Mouse (Mus musculus) c-Kit-positive CD71-positive TER-119-positive erythroid progenitor cells, embryonic 14.5 days (primary cell): ENCODE data around the gene Mapk8ip3.

ENCODE experiments used
- DNase-seq: peaks from one replicate; pipeline ENCODE4 v3.0.0-alpha.2; 2013; ENCODE audit warnings: low spot score

The Mapk8ip3 gene

DNA sequence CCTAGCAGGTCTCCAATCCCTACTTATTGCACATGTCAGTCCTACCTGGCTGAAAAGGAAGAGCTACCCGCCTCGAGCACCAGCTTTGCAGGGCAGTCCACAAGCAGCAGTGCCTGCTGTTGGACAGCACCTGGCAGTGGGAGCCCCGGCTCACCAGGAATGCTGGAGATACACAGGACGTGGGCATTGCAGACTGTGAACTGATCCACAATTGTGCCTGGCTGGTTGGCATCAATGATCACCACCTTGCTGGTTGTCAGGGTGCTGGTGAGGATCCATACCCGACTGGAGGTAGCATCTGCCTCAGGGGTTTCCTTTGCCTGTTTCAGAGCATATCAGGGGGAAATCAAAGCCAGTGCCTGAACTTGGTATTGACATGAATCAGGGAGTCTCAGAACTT lies 34.7 kb downstream of the Mapk8ip3 start:
- no peak for DNase-seq

DNA sequence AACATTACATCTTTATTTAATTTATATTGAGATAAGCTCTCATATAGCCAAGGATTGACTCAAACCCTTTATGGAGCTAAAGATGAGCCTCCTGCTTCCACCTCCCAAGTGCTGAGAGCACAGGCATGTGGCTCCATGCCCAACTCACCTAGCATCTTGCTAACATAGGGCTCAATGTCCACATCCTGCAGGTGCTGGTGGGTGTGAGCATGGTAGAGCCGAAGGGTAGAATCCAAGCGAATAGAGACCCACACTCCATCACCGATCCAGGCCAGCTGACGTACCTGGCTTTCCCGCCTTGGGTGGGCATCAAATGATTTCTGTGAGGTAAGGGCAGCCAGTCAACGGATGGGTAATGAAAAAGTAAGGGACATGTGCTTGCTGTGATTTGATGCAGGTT lies 36.8 kb downstream of the Mapk8ip3 start:
- DNase-seq: no peak

DNA sequence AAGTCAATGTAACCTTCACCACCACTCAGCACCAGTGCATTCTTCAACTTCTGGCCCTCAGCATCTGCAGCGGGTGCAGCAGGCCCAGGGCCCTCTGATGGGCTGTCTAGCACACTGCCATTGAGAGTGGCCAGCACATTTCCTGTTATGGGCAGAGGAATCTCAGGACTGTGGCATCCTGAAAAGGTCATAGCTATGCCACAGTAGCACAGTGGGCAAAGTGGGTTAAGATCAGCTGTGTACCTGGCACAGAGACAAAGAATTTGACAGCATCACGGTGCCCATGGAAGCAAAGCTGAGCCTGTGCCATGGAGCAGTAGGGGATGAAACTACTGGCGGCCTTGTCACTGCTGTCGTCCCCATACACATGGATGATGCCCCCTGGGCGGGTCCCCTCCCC lies 37.6 kb downstream of the Mapk8ip3 start:
- DNase-seq: no peak

DNA sequence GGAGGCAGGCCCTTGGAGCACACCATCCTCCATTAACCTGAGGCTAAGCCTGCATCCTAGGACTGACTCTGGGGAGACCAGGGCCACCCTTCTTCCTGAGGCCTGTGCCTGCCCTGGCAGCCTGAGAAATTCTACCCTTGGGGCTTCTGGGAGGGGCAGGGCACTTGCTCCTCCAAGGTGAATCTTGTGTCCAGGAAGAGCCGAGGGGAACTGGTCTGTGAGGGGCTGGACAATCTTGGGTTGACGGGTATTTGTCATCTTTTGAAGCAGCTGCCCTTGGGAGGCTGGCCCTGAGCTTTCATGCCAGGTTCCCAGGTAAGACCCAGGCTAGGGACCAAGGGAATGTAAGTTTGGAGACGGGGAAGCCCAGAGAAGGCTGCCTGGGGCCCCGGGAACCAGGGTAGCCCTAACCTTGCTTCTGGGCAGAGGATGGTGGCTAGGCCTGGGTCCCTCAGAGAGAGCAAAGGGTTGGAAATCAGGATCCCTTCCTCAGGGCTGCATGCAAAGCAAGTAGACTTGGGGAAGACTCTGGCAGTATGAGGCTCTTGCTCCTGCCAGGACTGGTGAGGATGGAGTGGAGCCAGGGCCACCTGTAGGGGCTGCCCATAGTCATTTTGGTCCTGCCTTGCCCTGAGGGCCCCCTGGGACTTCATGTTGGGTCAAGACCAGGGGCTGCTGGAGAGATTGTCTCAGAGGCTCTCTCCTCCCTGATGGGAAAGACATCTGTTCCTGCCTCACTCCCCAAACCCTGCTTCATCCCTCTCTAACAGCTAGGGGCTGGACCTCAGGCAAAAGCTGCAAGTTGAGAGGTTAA lies 38.5 kb downstream of the Mapk8ip3 start:
- DNase-seq: no peak

DNA sequence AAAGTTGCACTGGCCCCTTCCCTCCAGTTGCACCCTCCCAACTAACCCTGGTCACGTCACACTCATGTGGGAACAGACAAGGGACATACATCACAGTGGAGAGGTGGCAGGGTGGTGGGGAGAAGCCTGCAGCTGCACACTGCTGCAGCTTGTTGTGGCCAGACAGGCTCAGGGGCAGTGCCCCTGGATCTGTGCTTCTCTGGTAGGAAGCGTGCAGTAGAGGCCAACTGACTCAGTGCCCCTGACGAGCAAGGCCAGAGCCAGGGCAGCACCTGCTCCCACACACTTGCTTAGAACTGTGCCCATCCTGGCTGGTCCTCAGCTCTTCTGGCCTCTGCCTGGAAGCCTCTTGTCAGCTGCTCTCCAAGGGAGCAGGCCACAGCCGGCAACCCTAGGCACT lies 39.2 kb downstream of the Mapk8ip3 start:
- DNase-seq: no peak

DNA sequence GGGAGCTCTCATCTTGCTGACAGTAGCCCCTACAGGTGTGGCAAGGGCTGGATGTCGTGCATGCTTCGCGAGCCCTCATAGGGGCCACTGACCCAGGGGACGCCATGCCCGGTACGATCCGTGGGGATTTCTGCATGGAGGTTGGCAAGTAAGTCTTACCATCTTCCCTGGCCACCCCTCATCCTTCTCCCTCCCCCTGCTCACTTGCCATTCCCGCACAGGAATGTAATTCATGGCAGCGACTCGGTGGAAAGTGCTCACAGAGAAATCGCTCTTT lies 39.8 kb downstream of the Mapk8ip3 start:
- DNase-seq: no peak

DNA sequence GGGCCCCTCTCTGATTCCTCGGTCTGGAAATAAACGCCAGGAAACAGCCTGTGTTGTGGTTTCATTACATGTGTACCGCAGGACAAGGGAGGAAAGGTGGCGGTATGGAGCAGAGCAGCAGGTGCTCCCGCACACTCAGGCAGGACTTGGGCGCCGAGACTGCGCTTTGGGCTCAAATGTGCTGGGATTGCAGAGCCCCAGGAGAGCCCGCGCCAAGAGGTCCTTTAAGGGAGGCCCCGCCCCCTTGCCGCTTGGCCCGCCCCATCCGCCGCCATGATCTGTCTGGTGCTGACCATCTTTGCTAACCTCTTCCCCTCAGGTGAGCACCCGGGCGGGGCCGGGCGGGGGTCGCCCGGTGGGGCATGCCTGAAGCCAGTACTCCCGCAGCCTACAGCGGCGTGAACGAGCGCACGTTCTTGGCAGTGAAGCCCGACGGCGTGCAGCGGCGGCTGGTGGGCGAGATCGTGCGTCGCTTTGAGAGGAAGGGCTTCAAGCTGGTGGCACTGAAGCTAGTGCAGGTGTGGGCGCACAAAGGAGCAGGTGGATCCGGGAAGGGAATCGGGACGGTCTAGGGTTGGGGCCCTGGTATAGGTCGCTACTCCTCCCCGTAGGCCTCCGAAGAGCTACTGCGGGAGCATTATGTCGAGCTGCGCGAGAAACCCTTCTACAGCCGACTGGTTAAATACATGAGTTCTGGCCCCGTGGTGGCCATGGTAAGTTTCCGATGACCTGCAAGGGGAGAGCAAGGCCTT lies 40.4 kb downstream of the Mapk8ip3 start, which contains the start of gene Nme3:
TSS of gene Nme3 (plus strand) at position 260 of the 752 bp plus-strand sequence.
- DNase-seq: peak; percentile 79

DNA sequence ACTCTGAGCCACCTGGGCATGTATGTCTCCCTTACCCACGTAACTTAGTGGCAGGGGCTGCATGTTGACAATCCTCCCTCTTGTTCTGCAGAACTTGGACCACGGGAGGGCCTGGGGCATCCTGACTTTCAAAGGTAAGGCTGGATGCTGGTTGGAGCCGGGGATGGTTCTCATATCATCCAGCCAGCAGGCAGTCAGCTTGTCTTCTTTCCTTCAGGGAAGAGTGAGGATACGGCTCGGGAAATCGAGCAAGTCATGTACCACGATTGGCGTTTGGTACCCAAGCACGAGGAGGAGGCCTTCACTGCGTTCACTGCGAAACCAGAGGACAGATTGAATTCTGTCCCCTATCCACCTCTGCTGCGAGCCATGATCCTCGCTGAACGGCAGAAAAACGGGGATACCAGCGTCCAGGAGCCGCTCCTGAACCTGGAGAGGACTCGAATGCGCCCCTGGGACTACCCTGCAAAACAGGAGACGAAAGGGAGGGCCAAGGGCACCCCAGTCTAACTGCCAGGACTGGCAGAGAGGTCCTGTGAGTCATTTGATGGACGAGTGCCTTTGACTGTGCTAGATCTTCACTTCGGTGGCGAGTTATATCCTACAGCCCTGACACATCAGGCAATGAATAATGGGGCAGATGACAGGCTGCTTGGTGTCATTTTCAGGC lies 41.1 kb downstream of the Mapk8ip3 start:
- DNase-seq: peak; percentile 33

DNA sequence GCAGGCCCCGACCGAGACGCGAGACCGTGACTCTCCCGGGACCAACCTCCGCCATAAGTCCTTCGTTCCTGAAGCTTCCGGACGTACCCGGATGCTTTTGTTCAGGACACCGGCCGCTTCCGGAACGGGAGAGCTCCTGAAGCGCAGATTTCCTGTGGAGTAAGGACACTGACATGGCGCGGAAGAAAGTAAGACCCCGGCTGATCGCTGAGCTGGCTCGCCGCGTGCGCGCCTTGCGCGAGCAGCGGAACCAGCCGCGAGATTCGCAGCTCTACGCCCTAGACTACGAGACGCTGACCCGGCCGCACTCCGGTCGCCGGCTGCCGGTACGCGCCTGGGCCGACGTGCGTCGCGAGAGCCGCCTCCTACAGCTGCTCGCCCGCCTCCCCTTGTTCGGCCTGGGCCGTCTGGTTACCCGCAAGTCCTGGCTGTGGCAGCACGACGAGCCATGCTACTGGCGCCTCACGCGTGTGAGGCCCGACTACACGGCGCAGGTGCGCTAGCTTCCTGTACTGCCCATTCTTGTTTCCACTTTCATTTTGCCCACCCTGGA lies 41.7 kb downstream of the Mapk8ip3 start, which contains the start of the genes Eme2 and Mrps34:
TSS of gene Eme2 (minus strand) at position 93 of the 553 bp plus-strand sequence.
TSS of gene Mrps34 (plus strand) at position 122 of the 553 bp plus-strand sequence.
- peak; percentile 78 for DNase-seq

DNA sequence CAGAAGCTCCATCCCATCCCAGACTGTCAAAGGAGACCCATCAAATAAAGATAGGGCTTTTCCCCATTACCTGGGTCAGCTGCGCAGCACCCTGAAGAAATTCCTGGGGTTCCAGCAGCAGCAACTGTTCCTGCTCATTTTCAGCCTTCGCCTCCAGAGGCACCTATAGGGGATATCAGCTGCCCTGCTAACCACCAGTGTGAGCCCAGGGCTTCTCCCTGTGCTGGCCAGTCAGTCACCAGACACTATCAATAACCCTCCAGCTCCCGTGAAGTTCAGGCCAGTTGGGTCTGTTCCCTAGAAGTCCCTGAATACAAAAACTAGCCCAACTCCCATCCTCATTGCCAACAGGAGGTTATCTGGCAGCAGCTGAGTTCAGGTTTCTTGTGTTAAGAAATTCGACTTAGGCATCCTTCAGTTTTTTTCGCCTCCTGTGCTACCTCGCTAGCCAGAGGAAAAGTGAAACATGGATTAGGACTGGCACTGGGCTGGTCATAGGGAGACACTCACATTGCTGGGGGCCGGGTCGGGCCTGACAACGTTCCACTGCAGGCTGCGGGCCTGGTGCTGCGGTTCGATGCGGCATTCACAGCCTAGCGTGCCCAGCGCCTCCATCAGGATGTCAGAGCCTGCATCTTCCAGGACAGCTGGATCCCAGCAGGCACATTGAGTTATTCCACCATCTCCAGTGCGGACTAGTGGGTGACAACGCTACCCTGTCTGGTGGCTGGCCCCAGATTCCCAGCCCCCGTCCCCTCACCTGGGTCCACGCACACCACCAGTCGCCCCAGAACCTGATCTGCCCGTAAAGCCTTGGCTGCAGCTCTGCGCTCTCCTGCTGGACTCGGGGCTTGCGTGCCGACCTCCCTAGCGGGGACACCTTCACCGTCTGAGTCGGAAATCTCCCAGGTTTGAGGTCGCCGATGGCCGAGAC lies 42.4 kb downstream of the Mapk8ip3 start:
- DNase-seq: peak; percentile 43

DNA sequence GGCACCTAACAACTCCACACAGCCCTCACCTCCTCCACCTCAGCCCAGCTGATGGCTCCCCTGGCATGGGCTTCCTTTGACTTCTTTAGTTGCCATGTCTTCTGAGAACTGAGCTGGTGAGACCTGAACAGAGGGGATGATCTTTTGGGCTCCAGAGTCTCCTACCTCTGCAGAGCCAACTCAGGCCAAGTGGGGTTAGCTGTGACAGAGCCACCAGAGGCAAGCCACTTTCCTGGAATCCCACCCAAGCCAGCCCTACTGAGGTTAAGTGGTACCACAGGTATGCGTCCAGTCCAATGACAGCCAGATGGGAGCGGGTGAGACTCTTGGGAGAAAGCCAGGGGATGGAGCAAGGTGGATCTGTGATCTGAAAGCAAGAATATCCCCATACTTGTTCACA lies 43.5 kb downstream of the Mapk8ip3 start:
- no peak for DNase-seq

DNA sequence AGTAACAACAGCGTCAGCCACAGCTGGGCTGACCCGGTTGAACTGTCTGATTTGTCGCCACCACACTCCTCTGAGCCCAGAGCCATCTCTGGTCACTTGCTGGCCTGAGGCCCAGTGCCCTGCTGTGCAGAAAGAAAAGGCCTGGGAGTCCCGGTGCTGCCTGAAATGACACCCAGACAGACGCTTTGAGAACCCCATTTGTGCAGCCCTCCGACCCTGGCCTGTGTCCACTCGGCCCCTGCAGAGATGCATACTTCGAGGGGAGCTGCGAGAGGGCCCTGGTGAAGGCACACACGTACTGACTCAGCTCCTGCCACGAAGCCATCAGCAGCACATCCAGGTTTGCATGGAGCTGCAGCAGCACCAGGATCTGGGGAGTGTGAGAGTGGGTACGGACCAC lies 44.0 kb downstream of the Mapk8ip3 start:
- no peak for DNase-seq

DNA sequence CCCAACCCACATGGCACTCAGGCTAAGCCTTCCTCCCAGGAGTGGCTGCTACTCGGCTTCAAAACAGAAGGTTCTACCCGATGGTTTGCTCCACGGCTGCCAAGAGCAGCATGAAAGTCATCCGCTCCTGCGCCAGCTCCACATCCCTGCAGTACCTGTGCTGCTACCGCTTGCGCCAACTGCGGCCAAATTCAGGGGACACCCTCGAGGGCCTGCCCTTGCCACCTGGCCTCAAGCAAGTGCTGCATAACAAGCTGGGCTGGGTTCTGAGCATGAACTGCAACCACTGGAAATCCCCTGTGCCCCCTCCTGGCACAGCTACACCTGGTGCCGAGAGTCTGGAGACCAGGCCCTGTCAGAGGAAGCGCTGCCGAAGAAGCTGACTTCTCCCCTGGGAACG lies 45.5 kb downstream of the Mapk8ip3 start:
- DNase-seq: no peak

DNA sequence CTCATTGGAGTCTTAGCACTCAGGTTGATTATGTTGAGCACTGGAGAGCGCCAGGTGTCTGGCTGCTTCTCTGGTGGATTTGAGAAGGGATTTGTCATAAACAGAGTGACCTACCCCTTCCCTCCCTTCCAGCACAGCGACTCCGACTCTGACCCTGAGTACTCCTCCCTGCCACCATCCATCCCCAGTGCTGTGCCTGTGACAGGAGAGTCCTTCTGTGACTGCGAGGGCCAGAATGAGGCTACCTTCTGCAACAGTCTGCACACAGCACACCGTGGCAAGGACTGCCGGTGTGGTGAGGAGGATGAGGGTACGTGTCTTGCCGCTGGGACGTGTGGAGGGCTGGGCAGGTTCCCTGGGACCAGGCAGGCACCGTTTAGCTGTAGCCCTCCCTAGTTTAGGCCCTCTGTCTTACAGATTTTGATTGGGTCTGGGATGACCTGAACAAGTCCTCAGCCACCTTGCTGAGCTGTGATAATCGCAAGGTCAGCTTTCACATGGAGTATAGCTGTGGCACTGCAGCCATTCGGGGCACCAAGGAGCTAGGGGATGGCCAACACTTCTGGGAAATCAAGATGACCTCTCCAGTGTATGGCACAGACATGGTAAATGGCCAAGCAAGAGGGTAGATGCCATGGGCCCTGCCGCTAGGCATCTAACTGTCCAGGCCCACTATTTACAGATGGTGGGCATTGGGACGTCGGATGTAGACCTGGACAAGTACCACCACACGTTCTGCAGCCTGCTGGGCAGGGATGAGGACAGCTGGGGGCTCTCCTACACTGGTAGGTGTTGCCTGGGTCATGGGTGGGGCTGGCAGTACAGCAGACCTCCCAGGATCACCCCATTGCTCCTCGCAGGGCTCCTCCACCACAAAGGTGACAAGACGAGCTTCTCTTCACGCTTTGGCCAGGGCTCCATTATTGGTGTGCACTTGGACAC lies 46.4 kb downstream of the Mapk8ip3 start:
- no peak for DNase-seq

DNA sequence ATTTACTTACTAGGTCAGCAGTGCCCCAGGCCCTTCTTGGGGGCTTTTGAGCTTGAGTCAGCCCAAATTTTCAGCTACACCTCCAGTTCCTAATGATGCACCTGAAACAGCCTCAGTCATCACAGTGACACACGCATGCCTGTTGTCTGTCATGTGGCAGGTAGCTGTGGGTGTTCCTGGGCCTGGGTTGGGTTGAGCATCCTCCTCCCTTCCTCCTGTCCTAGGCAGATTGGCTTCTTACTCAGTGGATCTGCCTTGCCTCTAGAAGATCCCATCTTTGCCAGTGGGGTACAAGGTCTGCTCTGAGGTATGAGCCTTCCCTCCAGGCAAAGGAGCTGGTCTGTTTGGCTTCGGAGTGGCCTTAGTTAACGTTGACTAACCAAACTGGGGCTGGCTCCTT lies 47.9 kb downstream of the Mapk8ip3 start:
- DNase-seq: no peak

DNA sequence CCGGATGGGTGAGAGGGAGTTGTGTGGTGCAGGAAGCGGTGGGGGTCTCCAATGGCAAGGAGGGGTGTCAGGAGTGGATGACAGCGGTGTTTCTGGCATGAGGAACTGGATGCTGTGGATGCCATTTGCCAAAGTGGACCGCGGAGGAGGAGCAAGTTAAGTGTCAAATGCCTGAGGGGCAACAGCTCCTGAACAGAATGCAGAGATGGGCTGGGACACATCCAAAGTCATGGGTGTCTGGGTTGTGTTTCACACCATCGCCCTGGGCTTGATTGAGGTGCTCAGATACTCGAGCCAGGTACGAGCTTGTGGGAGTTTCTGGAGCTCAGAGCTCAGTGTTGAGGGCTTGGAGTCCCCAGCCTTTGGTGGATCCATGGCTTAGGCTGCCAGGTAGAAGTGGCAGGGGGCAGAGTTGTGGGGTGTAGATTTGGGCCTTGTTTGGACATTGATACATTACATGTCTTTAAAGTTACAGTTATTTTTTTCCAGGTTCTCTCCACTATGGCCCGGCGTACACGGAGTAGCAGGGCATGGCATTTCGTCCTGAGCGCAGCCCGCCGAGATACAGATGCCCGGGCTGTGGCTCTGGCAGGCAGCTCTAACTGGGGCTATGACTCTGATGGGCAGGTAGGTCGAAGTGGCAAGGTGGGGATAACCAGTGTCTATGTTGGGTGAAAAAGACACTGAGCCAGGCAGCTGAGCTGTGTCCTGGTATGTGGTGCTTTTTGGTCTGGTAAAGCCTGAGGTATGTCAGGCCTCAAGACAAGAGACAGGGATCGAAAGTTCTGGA lies 49.3 kb downstream of the Mapk8ip3 start:
- DNase-seq: no peak

DNA sequence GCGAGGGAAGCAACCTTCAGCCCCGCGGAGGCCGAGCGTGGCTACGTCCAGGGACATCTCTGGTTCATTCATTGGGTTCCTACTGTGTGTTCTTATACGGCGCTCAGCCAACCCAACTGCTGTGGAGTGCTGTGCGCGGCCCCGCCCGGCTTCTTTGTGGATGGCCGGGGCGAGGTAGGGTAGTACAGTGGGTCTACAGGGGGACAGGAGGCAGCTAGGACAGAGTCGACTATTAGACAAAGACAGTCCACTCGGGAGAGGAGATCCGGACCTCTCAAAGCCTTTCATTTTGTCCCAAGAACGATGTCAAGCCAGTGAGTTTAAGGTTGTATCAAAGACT lies 49.9 kb downstream of the Mapk8ip3 start:
- DNase-seq: peak; percentile 29

DNA sequence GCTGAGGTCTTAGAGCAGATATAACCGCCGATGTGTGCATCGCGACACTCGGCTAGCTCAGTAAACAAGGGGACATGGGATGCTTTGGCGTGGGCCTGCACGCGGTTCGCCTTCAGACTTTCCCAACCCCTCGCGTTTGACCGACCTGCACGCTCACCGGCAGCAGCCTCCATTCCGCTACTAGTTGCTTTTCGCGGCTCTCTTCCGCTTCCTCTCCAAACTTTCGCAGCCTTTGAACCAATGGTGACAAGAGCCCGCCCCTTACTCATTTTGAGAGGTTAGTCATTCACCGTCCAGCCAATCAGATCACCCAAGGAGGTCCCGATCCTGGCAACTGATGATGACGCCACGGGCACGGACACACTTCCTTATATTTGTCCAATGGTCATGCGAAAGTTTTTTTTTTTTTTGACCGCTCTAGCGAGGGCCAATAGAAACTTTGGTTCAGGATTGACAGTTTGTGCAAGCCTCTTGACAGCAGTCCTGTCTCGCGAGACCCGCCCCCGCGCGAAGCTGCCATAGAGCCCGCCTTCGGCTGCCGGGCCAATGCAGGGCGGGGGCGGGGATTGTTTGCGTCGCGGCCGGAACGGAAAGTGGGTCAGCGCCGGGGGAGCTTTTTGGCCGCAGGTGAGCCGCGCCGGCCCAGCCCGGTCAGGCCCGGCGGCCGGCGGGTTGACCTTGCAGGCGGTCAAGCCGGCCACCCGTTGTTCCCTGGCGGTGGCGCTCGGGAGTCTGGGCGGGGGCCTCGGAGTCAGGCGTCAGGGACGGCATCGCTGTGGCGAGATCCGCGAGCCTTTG lies 50.4 kb downstream of the Mapk8ip3 start, which contains the start of the genes Nubp2 and Spsb3:
TSS of gene Nubp2 (minus strand) at position 216 of the 798 bp plus-strand sequence.
TSS of gene Spsb3 (plus strand) at position 510 of the 798 bp plus-strand sequence.
- peak; percentile 98 for DNase-seq
